Mouse (Mus musculus) kidney, adult 11 months (tissue): Measurements from ENCODE around the gene Tcea3.

Experiments
- DNase-seq: peaks from one replicate; pipeline ENCODE4 v3.0.0; 2022

Tcea3 gene

GRCm38 (mm10) chr4:136239622-136240021, 7.9 kb upstream of the Tcea3 start:
- DNase-seq: peak; percentile 63

- no peak for DNase-seq
Measured at GRCm38 (mm10) chr4:136240123-136240522, 7.4 kb upstream of the Tcea3 start.

- DNase-seq: no peak
Measured at GRCm38 (mm10) chr4:136240955-136241354, 6.6 kb upstream of the Tcea3 start.

- no peak for DNase-seq
Measured at GRCm38 (mm10) chr4:136242065-136242703, 5.3 kb upstream of the Tcea3 start.

GRCm38 (mm10) chr4:136242728-136243127, 4.8 kb upstream of the Tcea3 start:
- no peak for DNase-seq

GRCm38 (mm10) chr4:136244208-136244607, 3.3 kb upstream of the Tcea3 start:
- no peak for DNase-seq

- no peak for DNase-seq
Measured at GRCm38 (mm10) chr4:136245681-136246080, 1.8 kb upstream of the Tcea3 start.

GRCm38 (mm10) chr4:136246568-136246969, 960 bp upstream of the Tcea3 start:
- no peak for DNase-seq

GRCm38 (mm10) chr4:136247386-136247728, 172 bp upstream of the Tcea3 start:
- no peak for DNase-seq

GRCm38 (mm10) chr4:136248464-136249331, 1.2 kb downstream of the Tcea3 start:
- peak; percentile 81 for DNase-seq

GRCm38 (mm10) chr4:136249332-136249647, 1.8 kb downstream of the Tcea3 start:
- no peak for DNase-seq

- DNase-seq: peak; percentile 82
Measured at GRCm38 (mm10) chr4:136249780-136250179, 2.3 kb downstream of the Tcea3 start.

- no peak for DNase-seq
Measured at GRCm38 (mm10) chr4:136255919-136256318, 8.4 kb downstream of the Tcea3 start.

- DNase-seq: no peak
Measured at GRCm38 (mm10) chr4:136256696-136257095, 9.2 kb downstream of the Tcea3 start.

- no peak for DNase-seq
Measured at GRCm38 (mm10) chr4:136259916-136260315, 12.4 kb downstream of the Tcea3 start.

- DNase-seq: peak; percentile 78
Measured at GRCm38 (mm10) chr4:136260491-136261180, 13.1 kb downstream of the Tcea3 start.

- peak; percentile 67 for DNase-seq
Measured at GRCm38 (mm10) chr4:136261912-136262311, 14.4 kb downstream of the Tcea3 start.

GRCm38 (mm10) chr4:136263555-136263954, 16.0 kb downstream of the Tcea3 start:
- DNase-seq: no peak

- no peak for DNase-seq
Measured at GRCm38 (mm10) chr4:136266716-136267343, 19.3 kb downstream of the Tcea3 start.

- no peak for DNase-seq
Measured at GRCm38 (mm10) chr4:136268912-136269311, 21.4 kb downstream of the Tcea3 start.

GRCm38 (mm10) chr4:136270648-136271047, 23.1 kb downstream of the Tcea3 start:
- DNase-seq: peak; percentile 54

GRCm38 (mm10) chr4:136281097-136281496, 33.6 kb downstream of the Tcea3 start:
- DNase-seq: no peak

GRCm38 (mm10) chr4:136281611-136282010, 34.1 kb downstream of the Tcea3 start:
- no peak for DNase-seq
